In the genomic region with DNA sequence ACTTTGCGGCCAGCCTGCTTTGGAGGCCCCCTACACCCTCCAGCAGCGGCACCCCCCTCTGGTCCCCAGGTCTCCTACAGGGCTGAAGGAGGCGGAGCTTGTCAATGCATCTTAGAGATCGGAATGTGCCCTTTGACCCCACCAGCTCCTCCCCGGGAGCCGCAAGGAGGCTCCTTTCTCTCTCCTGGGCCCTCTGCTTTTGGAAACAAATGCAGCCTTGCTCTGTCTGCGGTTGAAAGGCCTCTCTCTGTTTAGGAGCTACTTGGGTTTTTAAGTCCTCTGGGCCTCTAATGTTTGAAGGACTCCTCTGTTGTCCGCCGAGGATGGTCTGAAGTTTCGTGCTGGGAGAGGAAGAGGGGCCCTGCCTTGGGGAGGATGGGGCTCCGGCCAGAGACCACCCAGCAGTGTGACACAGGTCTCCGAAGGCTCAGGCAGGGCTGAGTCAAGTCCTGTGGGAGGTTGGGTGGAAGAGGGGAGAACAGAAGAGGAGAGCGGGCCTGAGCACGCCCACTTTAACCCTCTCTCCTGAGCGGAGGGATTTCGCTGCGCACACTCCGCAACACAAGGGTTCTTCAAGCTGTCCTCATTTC, we compare ENCODE assay signal across 11 mouse cellular contexts.
A peak's percentile ranks its signal among the peaks of the same experiment; 100 is the strongest.
DNase-seq lines count a peak whose midpoint lies in the region; ATAC-seq and TF ChIP-seq lines count a peak whose summit lies in the region.
"Had no signal": no experiment of that assay in that cellular context is flagged by ENCODE, and none has a peak within 500 bp of the region (broad histone marks: within the 10 kb centered on the region; RNA-seq: fewer than 3 reads in every experiment).

No protein-coding gene starts in this region.

- no peaks in the 10 kb centered on the region for H3K36me3 ChIP-seq in E14TG2a.4 (ENCODE audit: insufficient read depth, low read length)
- H3K36me3 ChIP-seq in hindbrain, embryonic 12.5 days: no peaks in the 10 kb centered on the region
- no peaks in the 10 kb centered on the region for H3K36me3 ChIP-seq in limb, embryonic 15.5 days

- TF ChIP-seq CTCF in E14TG2a.4 (conservative IDR thresholded peaks at IDR 0.05; ENCODE audit: low read length): no peak

- H3K4me2 ChIP-seq in hindbrain, embryonic 12.5 days (replicated peaks): peak overlapping the region; percentile 32; the same call in 1 of the 2 replicates
- H3K4me2 ChIP-seq in limb, embryonic 15.5 days: no peak overlapping the region

- peaks cover 12% of the 10 kb centered on the region for H3K9me3 ChIP-seq in E14TG2a.4 (ENCODE audit: low read length)
- H3K9me3 ChIP-seq in hindbrain, embryonic 12.5 days (replicated peaks): peaks cover 15% of the 10 kb centered on the region
- H3K9me3 ChIP-seq in limb, embryonic 15.5 days: no peaks in the 10 kb centered on the region

- DNase-seq in NIH3T3 (ENCODE audit: low read depth): peak; percentile 88
- DNase-seq in testis, postnatal 10 days (ENCODE audit: low spot score): no peak
- DNase-seq in adrenal gland, postnatal 14 days: no peak
- DNase-seq in thymus, postnatal 4 days: no peak
- no peak for DNase-seq in cerebellum, postnatal 25 days
- DNase-seq: adrenal gland, postnatal 36 days; gastrocnemius, adult 2 months had no signal

- peaks cover 29% of the 10 kb centered on the region for H3K4me1 ChIP-seq in E14TG2a.4 (replicated peaks; ENCODE audit: low read depth, low read length)
- peaks cover 34% of the 10 kb centered on the region for H3K4me1 ChIP-seq in hindbrain, embryonic 12.5 days
- peaks cover 29% of the 10 kb centered on the region for H3K4me1 ChIP-seq in limb, embryonic 15.5 days

- peak overlapping the region; percentile 58 for H3K4me3 ChIP-seq in E14TG2a.4 (replicated peaks; ENCODE audit: low read length)
- no peak overlapping the region for H3K4me3 ChIP-seq in hindbrain, embryonic 12.5 days
- no peak overlapping the region for H3K4me3 ChIP-seq in limb, embryonic 15.5 days
- H3K4me3 ChIP-seq: gastrocnemius, adult 2 months had no signal

- ATAC-seq in hindbrain, embryonic 12.5 days (ENCODE audit: low FRiP score): peak; percentile 42; the same call in 1 of the 2 replicates
- no peak for ATAC-seq in limb, embryonic 15.5 days (ENCODE audit: insufficient number of reproducible peaks, low FRiP score, low TSS enrichment, low read depth)

- peak overlapping the region; percentile 87 for H3K27ac ChIP-seq in hindbrain, embryonic 12.5 days
- peak overlapping the region; percentile 61 for H3K27ac ChIP-seq in limb, embryonic 15.5 days
- H3K27ac ChIP-seq: gastrocnemius, adult 2 months; liver, embryonic 14.5 days had no signal

- 7% methylated on average over 18 of the region's 18 CpGs for WGBS in hindbrain, embryonic 12.5 days
- 37% methylated on average over 18 of the region's 18 CpGs for WGBS in limb, embryonic 15.5 days

- 0 out of 2 replicates have a peak overlapping the region, but pooled peaks have one; percentile 32 for H3K9ac ChIP-seq in hindbrain, embryonic 12.5 days
- H3K9ac ChIP-seq in limb, embryonic 15.5 days: 0 out of 2 replicates have a peak overlapping the region, but pooled peaks have one; percentile 10
- H3K9ac ChIP-seq: liver, embryonic 14.5 days had no signal

- peaks cover 34% of the 10 kb centered on the region for H3K27me3 ChIP-seq in E14TG2a.4 (ENCODE audit: insufficient read depth, low read length)
- H3K27me3 ChIP-seq in hindbrain, embryonic 12.5 days: peaks cover 12% of the 10 kb centered on the region
- 0 out of 2 replicates have a peak, but pooled peaks cover 5% of the 10 kb centered on the region for H3K27me3 ChIP-seq in limb, embryonic 15.5 days
